Mouse (Mus musculus) adrenal gland, adult 18-20 months (tissue): ENCODE data around the gene Tmem234. TPM values are rescaled to one million over a fixed set of nuclear protein-coding genes. Genes with fewer than 3 reads are reported as not detected.

Experiments used
- DNase-seq, 2 experiments: peaks; one replicate each; pipeline ENCODE4 v3.0.0; 2021 to 2022; ENCODE audit warnings: low spot score in 2 of 2
- total RNA-seq, 2 experiments: library from RNA; stranded (reverse); gene quantifications; 1 replicate in 1 of 2; 2 replicates in 1 of 2; pipeline ENCODE4 v1.2.3; 2021

Gene Tmem234
- total RNA-seq, 2 experiments from 2014 or later, result 84.9 to 105 TPM

GRCm38 (mm10) chr4:129576863-129577491 lies 23.5 kb upstream of the Tmem234 start:
- DNase-seq, result peak; percentile 71 to 73

GRCm38 (mm10) chr4:129577688-129578087 lies 22.8 kb upstream of the Tmem234 start:
- no peak for DNase-seq

GRCm38 (mm10) chr4:129578466-129578865 lies 22.0 kb upstream of the Tmem234 start, which contains the start of gene Fam167b:
Gene Fam167b (minus strand): TSS chr4:129578549.
- no peak for DNase-seq

- DNase-seq, result no peak
Observed at GRCm38 (mm10) chr4:129580347-129580746, 20.1 kb upstream of the Tmem234 start.

- DNase-seq, result no peak
Observed at GRCm38 (mm10) chr4:129582251-129582650, 18.2 kb upstream of the Tmem234 start.

GRCm38 (mm10) chr4:129584370-129584769 lies 16.1 kb upstream of the Tmem234 start:
- DNase-seq, result no peak

GRCm38 (mm10) chr4:129584884-129585608 lies 15.4 kb upstream of the Tmem234 start:
- peak; percentile 89 to 91 for DNase-seq

GRCm38 (mm10) chr4:129585773-129586172 lies 14.7 kb upstream of the Tmem234 start:
- DNase-seq, result no peak

GRCm38 (mm10) chr4:129586943-129587342 lies 13.5 kb upstream of the Tmem234 start:
- no peak for DNase-seq

- DNase-seq, result no peak
Observed at GRCm38 (mm10) chr4:129588865-129589264, 11.6 kb upstream of the Tmem234 start.

GRCm38 (mm10) chr4:129608426-129609025 lies 8.1 kb downstream of the Tmem234 start:
- DNase-seq, result peak; percentile 72 to 73

GRCm38 (mm10) chr4:129609139-129609631 lies 8.7 kb downstream of the Tmem234 start:
- no peak for DNase-seq

GRCm38 (mm10) chr4:129610026-129610425 lies 9.6 kb downstream of the Tmem234 start:
- DNase-seq, result no peak

GRCm38 (mm10) chr4:129610472-129610871 lies 10.0 kb downstream of the Tmem234 start:
- no peak for DNase-seq

GRCm38 (mm10) chr4:129614093-129614492 lies 13.6 kb downstream of the Tmem234 start, which contains the start of gene Dcdc2b:
Gene Dcdc2b (minus strand): TSS chr4:129614257.
- no peak for DNase-seq

GRCm38 (mm10) chr4:129615801-129616290 lies 15.4 kb downstream of the Tmem234 start:
- DNase-seq, result no peak

- no peak for DNase-seq
Observed at GRCm38 (mm10) chr4:129616631-129617030, 16.2 kb downstream of the Tmem234 start.

GRCm38 (mm10) chr4:129617121-129617641 lies 16.7 kb downstream of the Tmem234 start:
- no peak for DNase-seq

GRCm38 (mm10) chr4:129618031-129618430 lies 17.6 kb downstream of the Tmem234 start:
- DNase-seq, result no peak

GRCm38 (mm10) chr4:129618786-129619691 lies 18.6 kb downstream of the Tmem234 start, which contains the start of gene Iqcc:
Gene Iqcc (minus strand): TSS chr4:129619099.
- DNase-seq, result peak; percentile 93
